Mouse (Mus musculus) effector memory CD4-positive, alpha-beta T cell, adult 5 months (primary cell): ENCODE data around the gene Ppdpf. TPM values are rescaled to one million over a fixed set of nuclear protein-coding genes. Genes with fewer than 3 reads are reported as not detected.

Experiments used
- polyA plus RNA-seq: library from polyadenylated mRNA; unstranded; fragments of 100-300 nt; shearing (Covaris generic); gene quantifications from one replicate; pipeline ENCODE4 v1.2.1, GENCODE M21; 2017

Ppdpf gene
- 106 TPM for polyA plus RNA-seq

GRCm38 (mm10) chr2:181187121-181188000, at the start of gene Ppdpf:
Ppdpf (plus strand) TSS chr2:181187247.

GRCm38 (mm10) chr2:181156248-181157121, 30.6 kb upstream of the Ppdpf start, which contains the start of gene Eef1a2:
Eef1a2 (minus strand) TSS chr2:181157014.

GRCm38 (mm10) chr2:181202422-181202821, 15.4 kb downstream of the Ppdpf start, which contains the start of gene Ptk6:
Ptk6 (minus strand) TSS chr2:181202789.

GRCm38 (mm10) chr2:181213021-181213445, 26.0 kb downstream of the Ppdpf start, which contains the start of gene Srms:
Srms (minus strand) TSS chr2:181213185.

GRCm38 (mm10) chr2:181219538-181220216, 32.6 kb downstream of the Ppdpf start, which contains the start of gene Fndc11:
Fndc11 (plus strand) TSS chr2:181220013.

Other genes with a start within 250 kb of the Ppdpf start
- not detected for gene Nkain4, start 232.5 kb upstream of the Ppdpf start, polyA plus RNA-seq
- gene Arfgap1, start 220.0 kb upstream of the Ppdpf start, polyA plus RNA-seq: 58.9 TPM
- gene Col20a1, start 200.7 kb upstream of the Ppdpf start, polyA plus RNA-seq: 0.61 TPM
- not detected for gene Chrna4, start 143.7 kb upstream of the Ppdpf start, polyA plus RNA-seq
- gene Kcnq2, start 51.9 kb upstream of the Ppdpf start, polyA plus RNA-seq: 0.14 TPM
- not detected for gene Eef1a2, start 30.2 kb upstream of the Ppdpf start, polyA plus RNA-seq
- not detected for gene Ptk6, start 15.5 kb downstream of the Ppdpf start, polyA plus RNA-seq
- gene Srms, start 25.9 kb downstream of the Ppdpf start, polyA plus RNA-seq: 0.24 TPM
- not detected for gene Fndc11, start 32.8 kb downstream of the Ppdpf start, polyA plus RNA-seq
- gene Helz2, start 54.8 kb downstream of the Ppdpf start, polyA plus RNA-seq: 30.3 TPM
- 30.5 TPM for gene Gmeb2, start 100.8 kb downstream of the Ppdpf start, polyA plus RNA-seq
- gene Stmn3, start 127.3 kb downstream of the Ppdpf start, polyA plus RNA-seq: not detected
- 64.7 TPM for gene Rtel1, start 132.5 kb downstream of the Ppdpf start, polyA plus RNA-seq
- gene Zgpat, start 177.7 kb downstream of the Ppdpf start, polyA plus RNA-seq: 85.5 TPM
- 124 TPM for gene Arfrp1, start 178.2 kb downstream of the Ppdpf start, polyA plus RNA-seq
- gene Lime1, start 192.8 kb downstream of the Ppdpf start, polyA plus RNA-seq: 301 TPM